Mouse (Mus musculus): Measurements from ENCODE around the gene Unc13d.

DNA sequence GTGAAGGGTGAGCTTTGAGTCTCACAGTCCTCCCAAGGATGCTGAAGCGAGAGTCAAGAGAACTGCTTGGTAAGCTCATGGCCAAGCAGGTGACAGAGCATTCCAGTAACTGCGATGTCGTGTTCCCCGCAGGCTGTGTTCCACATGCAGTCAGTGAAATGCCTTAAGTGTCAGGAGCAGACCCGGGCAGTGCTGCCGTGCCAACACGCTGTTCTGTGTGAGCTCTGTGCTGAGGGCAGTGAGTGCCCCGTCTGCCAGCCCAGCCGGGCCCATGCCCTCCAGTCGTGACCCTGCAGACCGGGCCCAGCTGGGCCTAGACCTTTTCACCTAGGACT, 18.1 kb downstream of the Unc13d start:
- TF ChIP-seq CTCF (IDR thresholded peaks at IDR 0.05) (no peak), EP300 (IDR thresholded peaks at IDR 0.05) (no peak)
